Mouse (Mus musculus) cerebellum, postnatal 36 days (tissue): ENCODE measurements around the gene Olfr1477.
"Not testable (repeated sequence)": the region's sequence is repeated elsewhere in the genome, so short reads cannot be mapped to it uniquely, and the experiment has no call there.

Experiments
- DNase-seq, 2 experiments: peaks; one replicate each; pipeline ENCODE4 v3.0.0; 2021 to 2022; ENCODE audit warnings: mixed read lengths in 2 of 2

The Olfr1477 gene

GRCm38 (mm10) chr19:13500246-13500645 lies at the start of gene Olfr1477:
TSS of gene Olfr1477 (plus strand) at chr19:13500546.
- no peak for DNase-seq

- DNase-seq = no peak
Measured at GRCm38 (mm10) chr19:13455986-13456385, 44.4 kb upstream of the Olfr1477 start, which contains the start of gene Olfr1472. TSS of gene Olfr1472 (minus strand) at chr19:13456086.

GRCm38 (mm10) chr19:13469265-13469664 lies 31.1 kb upstream of the Olfr1477 start, which contains the start of gene Olfr1474:
TSS of gene Olfr1474 (plus strand) at chr19:13469565.
- DNase-seq = not testable (repeated sequence)

GRCm38 (mm10) chr19:13480096-13480495 lies 20.2 kb upstream of the Olfr1477 start, which contains the start of gene Olfr1475:
TSS of gene Olfr1475 (minus strand) at chr19:13480196.
- DNase-seq = no peak

GRCm38 (mm10) chr19:13527613-13528012 lies 27.3 kb downstream of the Olfr1477 start, which contains the start of gene Olfr1480:
TSS of gene Olfr1480 (plus strand) at chr19:13527913.
- DNase-seq = no peak
